Mouse (Mus musculus) ES-E14 (cell line): ENCODE results near the gene Grb10. TPM values are rescaled to one million over a fixed set of nuclear protein-coding genes. Genes with fewer than 3 reads are reported as not detected.

Source experiments
- DNase-seq: peaks from one replicate; pipeline ENCODE4 v3.0.0-alpha.2; 2013; ENCODE audit warnings: low read depth, low spot score
- H3K27ac ChIP-seq: 2 replicates; pipeline ENCODE4 v1.5.1; 2012; ENCODE audit warnings: low read depth, mild to moderate bottlenecking, low read length, moderate library complexity, mixed read lengths; ENCODE audit not compliant: poor library complexity, insufficient read depth, severe bottlenecking
- H3K36me3 ChIP-seq: 2 replicates; pipeline ENCODE4 v1.6.1; 2012; ENCODE audit warnings: mild to moderate bottlenecking, low read length, moderate library complexity, mixed read lengths; ENCODE audit not compliant: control insufficient read depth, poor library complexity, insufficient read depth, severe bottlenecking
- H3K4me1 ChIP-seq, 2 experiments: fragments of 150-350 bp in 1 of 2; sonication (generic) in 1 of 2; 2 replicates each; pipeline ENCODE4 v1.6.1; 2012; ENCODE audit warnings: low read length in 2 of 2, mild to moderate bottlenecking in 1 of 2, mixed read lengths in 1 of 2; ENCODE audit not compliant: control insufficient read depth in 2 of 2, insufficient read depth in 2 of 2, poor library complexity in 1 of 2
- H3K4me3 ChIP-seq, 2 experiments: fragments of 150-350 bp in 1 of 2; sonication (generic) in 1 of 2; 2 replicates each; pipeline ENCODE4 v1.5.1; 2012; ENCODE audit warnings: low read length in 2 of 2, low read depth in 1 of 2, mild to moderate bottlenecking in 1 of 2, mixed read lengths in 1 of 2; ENCODE audit not compliant: insufficient read depth in 1 of 2, poor library complexity in 1 of 2, severe bottlenecking in 1 of 2
- H3K9ac ChIP-seq: 2 replicates; pipeline ENCODE4 v1.6.1; 2012; ENCODE audit warnings: low read depth, mild to moderate bottlenecking, low read length, mixed read lengths; ENCODE audit not compliant: poor library complexity, insufficient read depth, severe bottlenecking
- H3K9me3 ChIP-seq: fragments of 150-350 bp; sonication (generic); 2 replicates; pipeline ENCODE4 v1.6.1; 2012; ENCODE audit warnings: low read depth, mild to moderate bottlenecking, low read length; ENCODE audit not compliant: control insufficient read depth, insufficient read depth
- CHD2 ChIP-seq: IDR thresholded peaks from 2 replicates; pipeline ENCODE4 v1.6.1; 2014; ENCODE audit warnings: mild to moderate bottlenecking, low read depth, low read length, inconsistent platforms
- HCFC1 ChIP-seq: IDR thresholded peaks from 2 replicates; pipeline ENCODE4 v1.6.1; 2012; ENCODE audit warnings: low read length, inconsistent platforms, borderline replicate concordance; ENCODE audit not compliant: insufficient read depth
- MAFK ChIP-seq: IDR thresholded peaks from 2 replicates; pipeline ENCODE4 v1.6.1; 2014; ENCODE audit warnings: mild to moderate bottlenecking, low read depth, low read length, inconsistent platforms; ENCODE audit not compliant: insufficient read depth
- ZC3H11A ChIP-seq: IDR thresholded peaks from 2 replicates; pipeline ENCODE4 v1.6.1; 2012; ENCODE audit warnings: low read depth, mild to moderate bottlenecking, inconsistent platforms, low read length, borderline replicate concordance
- ZNF384 ChIP-seq: IDR thresholded peaks from 2 replicates; pipeline ENCODE4 v1.6.1; 2012; ENCODE audit warnings: low read depth, low read length, inconsistent platforms
- in situ Hi-C, 2 experiments: fragments of 600-800 bp; cut with MboI; formaldehyde crosslinking; loops; one replicate each; pipeline ENCODE4 v1.15.1; 2025; ENCODE audit warnings: low sequenced_read_pairs in 2 of 2, inconsistent platforms in 1 of 2; ENCODE audit not compliant: unreplicated experiment in 2 of 2
- total RNA-seq: library from RNA; depleted of rRNA; stranded (reverse); fragments of 300-350 nt; gene quantifications from 2 replicates; pipeline ENCODE4 v1.2.3, GENCODE M21; 2012

Grb10 gene
- total RNA-seq, 1 experiment, result 33.4 TPM

GRCm38 (mm10) chr11:11989850-11990249, 48.6 kb downstream of the Grb10 start:
- no peaks in the 10 kb centered on the region for H3K9me3 ChIP-seq
- no peaks in the 10 kb centered on the region for H3K4me1 ChIP-seq
- in situ Hi-C loops, result no loop called here

GRCm38 (mm10) chr11:11987233-11987632, 51.2 kb downstream of the Grb10 start:
- no peak for DNase-seq
- TF ChIP-seq ZNF384 (no peak), ZC3H11A (no peak), HCFC1 (no peak)
- no peaks in the 10 kb centered on the region for H3K9me3 ChIP-seq
- H3K4me1 ChIP-seq, result no peaks in the 10 kb centered on the region
- H3K36me3 ChIP-seq, result no peaks in the 10 kb centered on the region
- in situ Hi-C loops, result no loop called here
- no peak overlapping the region for H3K4me3 ChIP-seq
- H3K9ac ChIP-seq, result no peak overlapping the region
- no peak overlapping the region for H3K27ac ChIP-seq

More at GRCm38 (mm10) chr11:11989850-11990249, 48.6 kb downstream of the Grb10 start:
- H3K9ac ChIP-seq, result no peak overlapping the region
- H3K4me3 ChIP-seq, result no peak overlapping the region
- no peak for TF ChIP-seq HCFC1
- no peak for TF ChIP-seq ZC3H11A
- TF ChIP-seq MAFK, result no peak
- TF ChIP-seq ZNF384, result no peak
- no peak for TF ChIP-seq CHD2
- DNase-seq, result no peak
- H3K27ac ChIP-seq, result no peak overlapping the region
- no peaks in the 10 kb centered on the region for H3K36me3 ChIP-seq

- TF ChIP-seq CHD2, result no peak
- Histone ChIP-seq H3K36me3 (no peaks in the 10 kb centered on the region), H3K4me1 (no peaks in the 10 kb centered on the region), H3K4me3 (no peak overlapping the region), H3K27ac (no peak overlapping the region), H3K9me3 (no peaks in the 10 kb centered on the region), H3K9ac (no peak overlapping the region)
- in situ Hi-C loops, result loop anchor here in 1 of 2 experiments (10.0 kb wide), 1 partner anchor 424 kb away; no protein-coding TSS in a partner anchor
- no peak for DNase-seq
Observed at GRCm38 (mm10) chr11:11978611-11979197, 59.8 kb downstream of the Grb10 start.

GRCm38 (mm10) chr11:11974591-11975255, 63.8 kb downstream of the Grb10 start:
- no peak overlapping the region for H3K9ac ChIP-seq
- in situ Hi-C loops, result loop anchor here (5.0 to 10.0 kb wide), 2 partner anchors 162 to 420 kb away; no protein-coding TSS in a partner anchor
- peak; percentile 43 for DNase-seq
- no peaks in the 10 kb centered on the region for H3K36me3 ChIP-seq
- H3K27ac ChIP-seq, result no peak overlapping the region
- peaks cover 0 to 2% of the 10 kb centered on the region in 2 experiments; a peak in 1 of 4 replicates for H3K4me1 ChIP-seq
- TF ChIP-seq CHD2, result no peak
- TF ChIP-seq HCFC1, result no peak
- TF ChIP-seq ZC3H11A, result peak; percentile 97
- TF ChIP-seq ZNF384, result no peak
- H3K4me3 ChIP-seq, result no peak overlapping the region
- no peaks in the 10 kb centered on the region; the same call in 1 of the 2 replicates for H3K9me3 ChIP-seq
